Mouse (Mus musculus): ENCODE measurements around the gene Dok3. TPM values are rescaled to one million over a fixed set of nuclear protein-coding genes. Genes with fewer than 3 reads are reported as not detected.

The Dok3 gene
- total and polyA plus RNA-seq, 2 experiments from 2014 or later: 1.1 to 4.7 TPM

- no peak overlapping the region for H3K4me3 ChIP-seq (ENCODE audit: low read length)
- 18% methylated on average over 6 of the region's 6 CpGs for WGBS
- TF ChIP-seq CTCF (IDR thresholded peaks at IDR 0.05; ENCODE audit: low read depth): no peak
Observed at GRCm38 (mm10) chr13:55510668-55511491, 18.2 kb downstream of the Dok3 start.

DNA sequence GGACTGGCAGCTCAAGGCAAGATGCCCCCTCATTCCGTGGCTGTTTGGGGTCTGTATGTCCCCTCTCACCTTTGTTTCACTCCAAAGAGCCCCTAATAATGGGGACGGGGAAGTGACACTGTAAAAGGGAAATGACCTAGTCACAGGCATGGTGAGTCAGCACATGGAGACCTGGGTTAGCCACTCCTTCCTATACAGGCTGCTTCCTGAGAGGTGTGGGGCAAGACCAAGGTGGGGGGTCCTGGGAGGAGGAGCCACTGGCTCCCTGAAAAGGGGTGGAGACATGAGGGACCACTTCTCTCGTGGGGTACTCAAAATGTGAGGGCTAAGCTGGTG is 18.8 kb downstream of the Dok3 start:
- Histone ChIP-seq H3K9me3 (ENCODE audit: low read length) (no peaks in the 10 kb centered on the region), H3K27ac (peak overlapping the region; percentile 86; the same call in 1 of the 2 replicates), H3K36me3 (ENCODE audit: insufficient read depth, low read length) (peaks cover 25% of the 10 kb centered on the region; the same call in 1 of the 2 replicates), H3K4me1 (ENCODE audit: insufficient read depth, low read length) (peaks cover 20% of the 10 kb centered on the region), H3K4me3 (ENCODE audit: low read length) (no peak overlapping the region), H3K4me2 (ENCODE audit: low read depth, low read length) (no peak overlapping the region), H3K9ac (replicated peaks; ENCODE audit: low read length) (no peak overlapping the region), H3K27me3 (ENCODE audit: insufficient read depth, low read length) (no peaks in the 10 kb centered on the region)
- WGBS: 31% methylated on average over 3 of the region's 3 CpGs
- TF ChIP-seq CTCF (IDR thresholded peaks at IDR 0.05; ENCODE audit: low read depth): no peak
- no peak for DNase-seq (ENCODE audit: low spot score)
- ATAC-seq: no peak

More at GRCm38 (mm10) chr13:55510668-55511491, 18.2 kb downstream of the Dok3 start:
- peak overlapping the region; percentile 69 for H3K4me2 ChIP-seq (ENCODE audit: low read depth, low read length)
- no peaks in the 10 kb centered on the region for H3K9me3 ChIP-seq (ENCODE audit: low read length)
- H3K36me3 ChIP-seq (ENCODE audit: insufficient read depth, low read length): peaks cover 25% of the 10 kb centered on the region; the same call in 1 of the 2 replicates
- no peaks in the 10 kb centered on the region for H3K27me3 ChIP-seq (ENCODE audit: insufficient read depth, low read length)
- peak overlapping the region; percentile 86; the same call in 1 of the 2 replicates for H3K27ac ChIP-seq
- H3K4me1 ChIP-seq (ENCODE audit: insufficient read depth, low read length): peaks cover 20% of the 10 kb centered on the region
- no peak overlapping the region for H3K9ac ChIP-seq (replicated peaks; ENCODE audit: low read length)
- peak; percentile 39; the same call in 1 of the 2 replicates for ATAC-seq
- DNase-seq (ENCODE audit: low spot score): peak; percentile 51

GRCm38 (mm10) chr13:55508531-55508930 is 20.6 kb downstream of the Dok3 start:
- no peak overlapping the region for H3K4me3 ChIP-seq (ENCODE audit: low read length)
- no peaks in the 10 kb centered on the region for H3K27me3 ChIP-seq (ENCODE audit: insufficient read depth, low read length)
- H3K9ac ChIP-seq (replicated peaks; ENCODE audit: low read length): no peak overlapping the region
- H3K36me3 ChIP-seq (ENCODE audit: insufficient read depth, low read length): peaks cover 25% of the 10 kb centered on the region; the same call in 1 of the 2 replicates
- no peak overlapping the region for H3K4me2 ChIP-seq (ENCODE audit: low read depth, low read length)
- ATAC-seq (no peak), DNase-seq (ENCODE audit: low spot score) (no peak)
- no peak for TF ChIP-seq CTCF (IDR thresholded peaks at IDR 0.05; ENCODE audit: low read depth)
- H3K9me3 ChIP-seq (ENCODE audit: low read length): no peaks in the 10 kb centered on the region
- 91% methylated on average over 10 of the region's 10 CpGs for WGBS
- no peak overlapping the region for H3K27ac ChIP-seq
- peaks cover 20% of the 10 kb centered on the region for H3K4me1 ChIP-seq (ENCODE audit: insufficient read depth, low read length)

DNA sequence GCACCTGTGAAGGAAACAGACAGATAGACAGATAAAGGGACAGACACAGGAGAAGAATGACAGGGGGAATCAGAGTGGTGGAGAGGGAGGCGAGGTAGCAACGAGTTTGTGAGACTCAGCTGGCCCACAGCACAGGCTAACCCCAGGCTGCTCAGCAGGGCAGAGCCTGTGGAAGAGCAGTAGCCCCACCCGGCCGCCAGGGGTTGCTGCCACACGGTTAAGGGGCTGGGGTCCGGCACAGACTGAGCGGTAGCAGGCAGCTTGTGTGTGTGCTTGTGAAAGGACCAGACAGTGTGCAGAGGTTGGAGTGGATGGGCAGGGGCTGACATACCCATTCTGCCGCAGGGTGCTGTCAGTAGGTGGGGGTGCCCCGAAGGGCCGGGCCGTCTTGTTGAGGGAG is 21.2 kb downstream of the Dok3 start:
- Histone ChIP-seq H3K4me1 (ENCODE audit: insufficient read depth, low read length) (peaks cover 20% of the 10 kb centered on the region), H3K36me3 (ENCODE audit: insufficient read depth, low read length) (peaks cover 31% of the 10 kb centered on the region; the same call in 1 of the 2 replicates), H3K9me3 (ENCODE audit: low read length) (no peaks in the 10 kb centered on the region), H3K27me3 (ENCODE audit: insufficient read depth, low read length) (no peaks in the 10 kb centered on the region), H3K9ac (replicated peaks; ENCODE audit: low read length) (no peak overlapping the region), H3K4me3 (ENCODE audit: low read length) (no peak overlapping the region), H3K4me2 (ENCODE audit: low read depth, low read length) (no peak overlapping the region), H3K27ac (no peak overlapping the region)
- peak; percentile 48 for TF ChIP-seq CTCF (IDR thresholded peaks at IDR 0.05; ENCODE audit: low read depth)
- WGBS: 52% methylated on average over 11 of the region's 11 CpGs
- ATAC-seq (0 out of 2 replicates have a peak, but pooled peaks have one; percentile 6), DNase-seq (ENCODE audit: low spot score) (no peak)

- Histone ChIP-seq H3K36me3 (ENCODE audit: insufficient read depth, low read length) (peaks cover 35% of the 10 kb centered on the region; the same call in 1 of the 2 replicates), H3K27ac (no peak overlapping the region), H3K27me3 (ENCODE audit: insufficient read depth, low read length) (no peaks in the 10 kb centered on the region), H3K4me1 (ENCODE audit: insufficient read depth, low read length) (peaks cover 10% of the 10 kb centered on the region), H3K4me2 (ENCODE audit: low read depth, low read length) (no peak overlapping the region), H3K4me3 (ENCODE audit: low read length) (no peak overlapping the region), H3K9me3 (ENCODE audit: low read length) (no peaks in the 10 kb centered on the region), H3K9ac (replicated peaks; ENCODE audit: low read length) (no peak overlapping the region)
- WGBS: 63% methylated on average over 10 of the region's 10 CpGs
- ATAC-seq (no peak), DNase-seq (ENCODE audit: low spot score) (peak; percentile 38)
- TF ChIP-seq CTCF (IDR thresholded peaks at IDR 0.05; ENCODE audit: low read depth): no peak
Observed at GRCm38 (mm10) chr13:55506697-55507096, 22.4 kb downstream of the Dok3 start.

GRCm38 (mm10) chr13:55505810-55506209 is 23.3 kb downstream of the Dok3 start:
- peaks cover 35% of the 10 kb centered on the region; the same call in 1 of the 2 replicates for H3K36me3 ChIP-seq (ENCODE audit: insufficient read depth, low read length)
- 96% methylated on average over 9 of the region's 9 CpGs for WGBS

DNA sequence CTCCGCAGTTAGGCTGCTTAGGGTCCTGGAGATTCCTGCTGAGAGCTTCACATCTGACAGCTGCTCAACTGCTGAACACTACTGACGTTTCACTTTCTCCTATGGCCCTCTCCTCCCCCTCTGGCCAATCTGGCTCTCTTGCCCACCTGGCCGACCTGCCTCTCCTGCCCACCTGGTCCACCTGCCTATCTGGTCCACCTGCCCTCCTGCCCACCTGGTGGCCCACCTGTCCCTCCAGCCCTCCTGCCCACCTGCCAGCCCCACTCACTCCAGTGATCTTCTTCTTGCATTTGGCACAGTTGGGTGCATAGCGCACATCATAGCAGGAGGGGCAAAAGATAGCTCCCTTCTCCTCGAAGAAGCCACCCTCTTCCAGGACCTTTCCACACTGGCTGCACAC is 24.7 kb downstream of the Dok3 start:
- H3K9ac ChIP-seq (replicated peaks; ENCODE audit: low read length): no peak overlapping the region
- H3K4me3 ChIP-seq (ENCODE audit: low read length): no peak overlapping the region
- TF ChIP-seq CTCF (IDR thresholded peaks at IDR 0.05; ENCODE audit: low read depth): no peak
- H3K4me2 ChIP-seq (ENCODE audit: low read depth, low read length): no peak overlapping the region
- no peaks in the 10 kb centered on the region for H3K27me3 ChIP-seq (ENCODE audit: insufficient read depth, low read length)
- 70% methylated on average over 5 of the region's 5 CpGs for WGBS
- no peak for DNase-seq (ENCODE audit: low spot score)
- no peak for ATAC-seq
- no peak overlapping the region for H3K27ac ChIP-seq
- H3K4me1 ChIP-seq (ENCODE audit: insufficient read depth, low read length): no peaks in the 10 kb centered on the region
- peaks cover 35% of the 10 kb centered on the region; the same call in 1 of the 2 replicates for H3K36me3 ChIP-seq (ENCODE audit: insufficient read depth, low read length)
- H3K9me3 ChIP-seq (ENCODE audit: low read length): no peaks in the 10 kb centered on the region

More at GRCm38 (mm10) chr13:55505810-55506209, 23.3 kb downstream of the Dok3 start:
- no peak overlapping the region for H3K27ac ChIP-seq
- no peaks in the 10 kb centered on the region for H3K27me3 ChIP-seq (ENCODE audit: insufficient read depth, low read length)
- H3K9me3 ChIP-seq (ENCODE audit: low read length): no peaks in the 10 kb centered on the region
- DNase-seq (ENCODE audit: low spot score): no peak
- H3K9ac ChIP-seq (replicated peaks; ENCODE audit: low read length): no peak overlapping the region
- TF ChIP-seq CTCF (IDR thresholded peaks at IDR 0.05; ENCODE audit: low read depth): no peak
- no peak overlapping the region for H3K4me3 ChIP-seq (ENCODE audit: low read length)
- H3K4me1 ChIP-seq (ENCODE audit: insufficient read depth, low read length): peaks cover 2% of the 10 kb centered on the region; the same call in 1 of the 2 replicates
- ATAC-seq: no peak
- H3K4me2 ChIP-seq (ENCODE audit: low read depth, low read length): no peak overlapping the region

Data from hindbrain, postnatal 0 days (tissue).